In genomic region chr1:128281753-128282152, GRCm38 (mm10) we compare ENCODE assay signal across 17 mouse cellular contexts. TPM values are rescaled to one million over a fixed set of nuclear protein-coding genes. Genes with fewer than 3 reads are reported as not detected.
DNase-seq lines count a peak whose midpoint lies in the region; ATAC-seq and TF ChIP-seq lines count a peak whose summit lies in the region.
"Had no signal": no experiment of that assay in that cellular context is flagged by ENCODE, and none has a peak within 500 bp of the region (broad histone marks: within the 10 kb centered on the region; RNA-seq: fewer than 3 reads in every experiment).

No protein-coding gene starts in this region.

- ATAC-seq in forebrain, postnatal 0 days = no peak
- ATAC-seq in forebrain, embryonic 14.5 days = no peak
- ATAC-seq in lung, postnatal 0 days = no peak
- ATAC-seq: hindbrain, embryonic 16.5 days had no signal

- in situ Hi-C loops in ES-E14 (cut with MboI; ENCODE audit: low sequenced_read_pairs in 2 of 2, unreplicated experiment in 2 of 2) = loop anchor here (10.0 to 25.0 kb wide), 2 partner anchors 543 to 556 kb away; no protein-coding TSS in a partner anchor

- no peaks in the 10 kb centered on the region for H3K9me3 ChIP-seq in forebrain, postnatal 0 days (ENCODE audit: low read length)
- no peaks in the 10 kb centered on the region for H3K9me3 ChIP-seq in forebrain, embryonic 14.5 days (replicated peaks; ENCODE audit: control insufficient read depth, low read length)
- no peaks in the 10 kb centered on the region for H3K9me3 ChIP-seq in lung, postnatal 0 days (ENCODE audit: low read length)
- H3K9me3 ChIP-seq in ES-E14 (ENCODE audit: control insufficient read depth, insufficient read depth, low read depth, low read length) = no peaks in the 10 kb centered on the region
- peaks cover 7% of the 10 kb centered on the region; the same call in 1 of the 2 replicates for H3K9me3 ChIP-seq in midbrain, embryonic 10.5 days (replicated peaks)
- H3K9me3 ChIP-seq: lung, embryonic 15.5 days; midbrain, embryonic 12.5 days; neural tube, embryonic 13.5 days had no signal

- no peak for DNase-seq in forebrain, postnatal 0 days
- no peak for DNase-seq in forebrain, embryonic 14.5 days (ENCODE audit: low spot score)
- no peak for DNase-seq in lung, postnatal 0 days (ENCODE audit: low spot score)
- no peak for DNase-seq in lung, postnatal 25 days (ENCODE audit: low spot score)
- no peak for DNase-seq in ES-E14 (ENCODE audit: low read depth, low spot score)
- DNase-seq in c-Kit-positive CD71-positive TER-119-positive erythroid progenitor cells, embryonic 14.5 days (ENCODE audit: low spot score) = peak; percentile 32
- DNase-seq in testis, postnatal 14 days (ENCODE audit: low spot score) = no peak
- no peak for DNase-seq in midbrain, embryonic 10.5 days (ENCODE audit: low spot score)
- DNase-seq: adrenal gland, postnatal 25 days; cerebellum, adult 8-10 months; embryo, embryonic 11 days; heart, postnatal 10 days had no signal

- no peak overlapping the region for H3K4me2 ChIP-seq in forebrain, postnatal 0 days (ENCODE audit: low read depth)
- no peak overlapping the region for H3K4me2 ChIP-seq in forebrain, embryonic 14.5 days (ENCODE audit: low read length)
- no peak overlapping the region for H3K4me2 ChIP-seq in lung, postnatal 0 days (replicated peaks; ENCODE audit: low read depth, low read length)
- H3K4me2 ChIP-seq: lung, embryonic 15.5 days; midbrain, embryonic 12.5 days; neural tube, embryonic 13.5 days had no signal

- 98% methylated on average over 3 of the region's 3 CpGs for WGBS in forebrain, postnatal 0 days
- 94% methylated on average over 3 of the region's 3 CpGs for WGBS in forebrain, embryonic 14.5 days
- 92% methylated on average over 3 of the region's 3 CpGs for WGBS in lung, postnatal 0 days
- 94% methylated on average over 3 of the region's 3 CpGs for WGBS in midbrain, embryonic 10.5 days

- no peaks in the 10 kb centered on the region for H3K4me1 ChIP-seq in forebrain, postnatal 0 days (ENCODE audit: insufficient read depth)
- H3K4me1 ChIP-seq in forebrain, embryonic 14.5 days (ENCODE audit: control insufficient read depth, insufficient read depth, low read length) = no peaks in the 10 kb centered on the region
- H3K4me1 ChIP-seq in lung, postnatal 0 days (ENCODE audit: insufficient read depth, low read depth, low read length) = no peaks in the 10 kb centered on the region
- H3K4me1 ChIP-seq in ES-E14 (ENCODE audit: control insufficient read depth in 2 of 2, insufficient read depth in 2 of 2, low read length in 2 of 2, poor library complexity in 1 of 2) = no peaks in the 10 kb centered on the region
- no peaks in the 10 kb centered on the region for H3K4me1 ChIP-seq in midbrain, embryonic 10.5 days
- H3K4me1 ChIP-seq: lung, embryonic 15.5 days; midbrain, embryonic 12.5 days; neural tube, embryonic 13.5 days had no signal

- 0 out of 2 replicates have a peak, but pooled peaks have one; percentile 15 for TF ChIP-seq CTCF in forebrain, postnatal 0 days (IDR thresholded peaks at IDR 0.05; ENCODE audit: low read depth)
- peak; percentile 12 for TF ChIP-seq CTCF in lung, postnatal 0 days (IDR thresholded peaks at IDR 0.05)

- TF ChIP-seq EP300 in lung, postnatal 0 days (IDR thresholded peaks at IDR 0.05) = no peak

- H3K27ac ChIP-seq in forebrain, postnatal 0 days (ENCODE audit: low read depth, low read length) = no peak overlapping the region
- no peak overlapping the region for H3K27ac ChIP-seq in forebrain, embryonic 14.5 days (ENCODE audit: low read depth, low read length)
- H3K27ac ChIP-seq in lung, postnatal 0 days (ENCODE audit: low read length) = no peak overlapping the region
- no peak overlapping the region for H3K27ac ChIP-seq in ES-E14 (ENCODE audit: insufficient read depth, low read depth, low read length, poor library complexity, severe bottlenecking)
- H3K27ac ChIP-seq in midbrain, embryonic 10.5 days (replicated peaks) = no peak overlapping the region
- H3K27ac ChIP-seq: lung, embryonic 15.5 days; midbrain, embryonic 12.5 days; neural tube, embryonic 13.5 days had no signal

- H3K36me3 ChIP-seq in forebrain, postnatal 0 days (ENCODE audit: insufficient read depth) = peaks cover 34% of the 10 kb centered on the region
- peaks cover 43% of the 10 kb centered on the region for H3K36me3 ChIP-seq in forebrain, embryonic 14.5 days (ENCODE audit: control insufficient read depth, insufficient read depth, low read length)
- peaks cover 16% of the 10 kb centered on the region; the same call in 1 of the 2 replicates for H3K36me3 ChIP-seq in lung, postnatal 0 days (ENCODE audit: insufficient read depth, low read length)
- H3K36me3 ChIP-seq in ES-E14 (ENCODE audit: control insufficient read depth, insufficient read depth, low read length, poor library complexity, severe bottlenecking) = peaks cover 4% of the 10 kb centered on the region
- H3K36me3 ChIP-seq in midbrain, embryonic 10.5 days = peaks cover 94% of the 10 kb centered on the region

- H3K27me3 ChIP-seq in forebrain, postnatal 0 days (ENCODE audit: insufficient read depth, low read length) = no peaks in the 10 kb centered on the region
- no peaks in the 10 kb centered on the region for H3K27me3 ChIP-seq in forebrain, embryonic 14.5 days (replicated peaks; ENCODE audit: control insufficient read depth, insufficient read depth, low read length)
- no peaks in the 10 kb centered on the region for H3K27me3 ChIP-seq in lung, postnatal 0 days (replicated peaks; ENCODE audit: insufficient read depth, low read length)
- no peaks in the 10 kb centered on the region for H3K27me3 ChIP-seq in midbrain, embryonic 10.5 days (ENCODE audit: low read depth, poor library complexity, severe bottlenecking)
- H3K27me3 ChIP-seq: lung, embryonic 15.5 days; midbrain, embryonic 12.5 days; neural tube, embryonic 13.5 days had no signal

- no peak overlapping the region for H3K4me3 ChIP-seq in forebrain, postnatal 0 days (ENCODE audit: low read depth, low read length)
- H3K4me3 ChIP-seq in forebrain, embryonic 14.5 days (ENCODE audit: low read depth, low read length) = no peak overlapping the region
- H3K4me3 ChIP-seq in lung, postnatal 0 days (ENCODE audit: low read depth, low read length) = no peak overlapping the region
- H3K4me3 ChIP-seq in ES-E14 (ENCODE audit: insufficient read depth in 1 of 2, low read depth in 1 of 2, low read length in 2 of 2, poor library complexity in 1 of 2, severe bottlenecking in 1 of 2) = no peak overlapping the region
- no peak overlapping the region for H3K4me3 ChIP-seq in midbrain, embryonic 10.5 days
- H3K4me3 ChIP-seq: erythroblast, embryonic 14.5 days; lung, embryonic 15.5 days; midbrain, embryonic 12.5 days; neural tube, embryonic 13.5 days had no signal

- no peak overlapping the region for H3K9ac ChIP-seq in forebrain, postnatal 0 days
- H3K9ac ChIP-seq in forebrain, embryonic 14.5 days (ENCODE audit: low read length) = no peak overlapping the region
- H3K9ac ChIP-seq in lung, postnatal 0 days (replicated peaks; ENCODE audit: low read depth) = no peak overlapping the region
- no peak overlapping the region for H3K9ac ChIP-seq in ES-E14 (ENCODE audit: insufficient read depth, low read depth, low read length, poor library complexity, severe bottlenecking)
- H3K9ac ChIP-seq: lung, embryonic 15.5 days; midbrain, embryonic 12.5 days; neural tube, embryonic 13.5 days had no signal

TF ChIP-seq in ES-E14, 5 proteins besides CTCF, POLR2A, EP300 and RAD21:
- no peak for TF ChIP-seq MAFK (IDR thresholded peaks at IDR 0.05; ENCODE audit: insufficient read depth, low read depth, low read length)
- no peak for TF ChIP-seq ZC3H11A (IDR thresholded peaks at IDR 0.05; ENCODE audit: borderline replicate concordance, low read depth, low read length)
- 0 out of 2 replicates have a peak, but pooled peaks have one; percentile 14 for TF ChIP-seq ZNF384 (IDR thresholded peaks at IDR 0.05; ENCODE audit: low read depth, low read length)

RNA-seq across cellular contexts. Expression of gene Ubxn4, which starts 38.0 kb away (rescaled TPM):
- total RNA-seq in forebrain, postnatal 0 days (2014; rRNA removed) = 66.7 and 78.1 TPM in 2 replicates
- 50.5 and 64.4 TPM in 2 replicates for polyA plus RNA-seq in forebrain, postnatal 0 days (2015; fragmentation: Nextera tagmentation; extraction: Ambion mirVana)
- polyA plus RNA-seq in forebrain, embryonic 14.5 days (2014; fragmentation: Nextera tagmentation; extraction: Ambion mirVana) = 57.7 and 62.0 TPM in 2 replicates
- polyA plus RNA-seq in lung, postnatal 0 days (2015; fragmentation: Nextera tagmentation; extraction: Ambion mirVana) = 70.9 and 72.7 TPM in 2 replicates
- total RNA-seq in ES-E14 (2012; rRNA removed) = 44.0 and 50.2 TPM in 2 replicates
- 63.4 and 64.7 TPM in 2 replicates for polyA plus RNA-seq in midbrain, embryonic 10.5 days (2016; fragmentation: Nextera tagmentation; extraction: Ambion mirVana)

RNA-seq across cellular contexts. Expression of gene Lct, which starts 46.4 kb away (rescaled TPM):
- total RNA-seq in forebrain, postnatal 0 days (2014; rRNA removed) = 0.46 and 0.86 TPM in 2 replicates
- 0.11 and 0.35 TPM in 2 replicates for polyA plus RNA-seq in forebrain, postnatal 0 days (2015; fragmentation: Nextera tagmentation; extraction: Ambion mirVana)
- polyA plus RNA-seq in forebrain, embryonic 14.5 days (2014; fragmentation: Nextera tagmentation; extraction: Ambion mirVana) = 0.05 and 0.12 TPM in 2 replicates
- polyA plus RNA-seq in lung, postnatal 0 days (2015; fragmentation: Nextera tagmentation; extraction: Ambion mirVana) = not detected in 2 replicates
- 0.18 and 0.32 TPM in 2 replicates for total RNA-seq in ES-E14 (2012; rRNA removed)
- polyA plus RNA-seq in midbrain, embryonic 10.5 days (2016; fragmentation: Nextera tagmentation; extraction: Ambion mirVana) = 0.19 and 0.21 TPM in 2 replicates
- polyA plus RNA-seq: erythroblast, embryonic 14.5 days had no signal
